Mouse (Mus musculus) kidney, adult 2 months (tissue): ENCODE measurements around the gene Man1a.

ENCODE experiments used
- CTCF ChIP-seq: fragments of 200-500 bp; conservative IDR thresholded peaks from 2 replicates; pipeline ENCODE4 v1.5.1; 2011; ENCODE audit warnings: low read depth, mild to moderate bottlenecking, control low read depth, low read length, moderate library complexity, mixed read lengths; ENCODE audit not compliant: insufficient read depth, insufficient read length
- POLR2A ChIP-seq: fragments of 200-500 bp; IDR thresholded peaks from one replicate; pipeline ENCODE4 v1.6.1; 2011; ENCODE audit warnings: low read depth, low read length, control low read depth

DNA sequence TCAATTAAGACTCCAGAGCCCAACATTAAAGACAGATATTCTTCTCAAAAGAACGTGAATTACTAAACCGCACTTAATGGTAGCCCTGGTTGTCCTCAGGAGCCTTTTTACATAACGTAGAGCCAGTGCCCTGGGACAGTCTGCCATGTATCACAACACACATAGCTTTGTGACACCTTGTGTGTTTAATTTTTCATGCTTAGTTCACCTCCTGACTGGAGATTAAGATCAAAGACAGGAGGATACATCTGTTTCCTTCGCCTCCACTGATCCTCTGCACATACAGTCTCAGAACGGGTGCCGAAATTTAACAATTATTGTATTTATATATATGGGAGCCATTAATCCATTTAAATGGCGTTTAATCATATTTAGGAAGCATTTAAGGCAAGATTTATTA, 134.8 kb downstream of the Man1a start:
- TF ChIP-seq CTCF (no peak), POLR2A (no peak)
